Mouse (Mus musculus) skeletal muscle tissue, adult 2 months (tissue): ENCODE results near the gene Nphp3.

ENCODE experiments used
- DNase-seq: peaks from one replicate; pipeline ENCODE4 v3.0.0-alpha.2; 2012; ENCODE audit warnings: low read depth, low spot score

Nphp3 gene

GRCm38 (mm10) chr9:104001921-104002859 lies at the start of gene Nphp3:
TSS of gene Nphp3 (plus strand) at chr9:104002544.
- DNase-seq = peak; percentile 100

- DNase-seq = no peak
Measured at GRCm38 (mm10) chr9:103958722-103959121, 43.6 kb upstream of the Nphp3 start.

- DNase-seq = no peak
Measured at GRCm38 (mm10) chr9:103959989-103960388, 42.4 kb upstream of the Nphp3 start.

GRCm38 (mm10) chr9:103996496-103996895 lies 5.8 kb upstream of the Nphp3 start:
- DNase-seq = peak; percentile 21

DNA sequence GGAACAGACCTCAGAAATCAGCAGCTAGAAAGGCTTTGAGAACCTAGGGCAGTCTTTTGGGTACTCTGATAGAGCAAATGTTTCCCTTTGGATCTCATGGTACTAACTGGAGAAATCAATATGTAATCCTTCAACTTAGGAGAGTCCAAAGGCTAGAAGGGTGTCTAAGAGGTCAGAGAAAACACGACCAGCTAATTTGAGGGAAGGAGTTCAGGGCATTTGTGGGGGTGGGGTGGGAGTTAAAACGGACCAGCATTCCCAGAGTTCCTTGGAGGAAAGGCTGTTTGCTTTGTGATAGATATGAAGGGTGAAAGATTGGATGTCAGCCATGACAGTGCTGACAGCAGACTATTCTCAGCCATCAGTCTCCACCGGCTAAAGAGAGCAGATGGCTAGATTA lies 1.7 kb upstream of the Nphp3 start:
- DNase-seq = no peak

DNA sequence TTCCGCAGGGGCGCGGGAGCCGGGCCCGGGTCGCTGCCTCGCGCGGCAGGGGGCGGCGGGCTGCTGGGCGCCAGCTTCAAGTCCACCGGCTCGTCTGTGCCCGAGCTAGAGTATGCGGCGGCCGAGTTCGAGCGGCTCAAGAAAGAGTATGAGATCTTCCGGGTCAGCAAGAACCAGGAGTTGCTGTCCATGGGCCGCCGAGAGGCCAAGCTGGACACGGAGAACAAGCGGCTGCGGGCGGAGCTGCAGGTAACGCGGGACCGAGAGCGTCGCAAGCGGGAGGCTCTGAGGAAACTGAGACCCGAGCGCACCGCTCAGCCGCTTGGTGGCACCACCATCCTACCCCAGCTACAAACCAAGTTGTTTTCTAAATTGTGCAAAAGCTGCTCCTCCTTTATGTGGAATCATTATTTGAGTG lies 578 bp downstream of the Nphp3 start:
- peak; percentile 37 for DNase-seq

DNA sequence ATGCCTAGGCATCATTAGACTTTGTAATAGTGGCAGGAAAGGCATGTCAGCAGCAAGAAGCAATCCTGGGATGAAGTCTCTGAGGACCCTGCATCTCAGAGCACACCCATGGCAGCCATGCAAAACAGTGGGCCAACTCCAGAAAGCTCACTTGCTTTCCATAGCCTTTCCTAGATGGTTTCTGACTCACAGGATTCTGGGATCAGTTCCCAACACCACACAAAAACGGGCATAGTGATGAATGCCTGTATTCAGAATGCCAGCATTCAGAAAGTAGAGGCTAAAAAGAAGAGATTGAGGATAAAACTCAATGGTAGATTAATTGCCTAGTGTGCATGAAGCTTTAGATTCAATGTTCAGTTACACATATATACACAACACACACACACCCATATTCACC lies 12.2 kb downstream of the Nphp3 start:
- DNase-seq = no peak

- no peak for DNase-seq
Measured at GRCm38 (mm10) chr9:104021026-104021425, 18.7 kb downstream of the Nphp3 start.

DNA sequence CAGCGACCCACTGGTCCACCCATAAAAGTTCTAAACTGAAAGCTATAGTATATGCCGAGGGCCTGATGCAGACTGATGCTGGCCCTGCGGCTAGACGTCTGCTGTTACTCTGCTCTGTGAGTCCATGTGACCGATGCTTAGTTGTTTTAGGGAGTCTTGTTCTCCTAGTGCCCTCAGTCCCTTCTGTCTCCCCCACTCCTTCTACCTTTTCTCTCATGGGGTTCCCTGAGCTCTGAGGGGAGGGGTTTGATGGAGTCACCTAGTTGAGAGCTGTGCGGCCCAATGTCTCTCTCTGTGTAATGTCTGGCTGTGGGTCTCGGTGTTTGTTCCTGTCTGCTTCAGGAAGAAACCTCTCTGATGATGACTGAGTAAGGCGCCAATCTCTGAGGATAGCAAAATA lies 24.8 kb downstream of the Nphp3 start:
- DNase-seq = no peak

DNA sequence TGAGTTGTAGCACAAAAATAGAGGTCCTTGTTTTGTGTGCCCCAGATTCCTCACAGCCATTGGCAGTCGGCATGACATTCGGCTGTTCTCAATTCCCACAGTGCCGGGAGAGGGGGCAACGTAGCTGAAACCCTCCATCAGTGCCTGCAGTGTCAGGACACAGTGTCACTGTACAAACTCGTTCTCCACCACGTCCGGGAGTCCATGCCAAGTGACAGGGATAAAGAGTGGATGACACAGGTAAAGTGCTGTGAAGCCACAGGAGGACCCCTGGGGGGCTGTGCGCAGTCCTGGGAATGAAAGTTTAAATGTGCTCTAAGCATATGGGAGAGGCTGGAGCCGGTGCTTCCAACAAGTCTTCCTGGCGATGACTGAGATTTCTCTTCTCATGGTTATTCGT lies 27.5 kb downstream of the Nphp3 start:
- DNase-seq = no peak

DNA sequence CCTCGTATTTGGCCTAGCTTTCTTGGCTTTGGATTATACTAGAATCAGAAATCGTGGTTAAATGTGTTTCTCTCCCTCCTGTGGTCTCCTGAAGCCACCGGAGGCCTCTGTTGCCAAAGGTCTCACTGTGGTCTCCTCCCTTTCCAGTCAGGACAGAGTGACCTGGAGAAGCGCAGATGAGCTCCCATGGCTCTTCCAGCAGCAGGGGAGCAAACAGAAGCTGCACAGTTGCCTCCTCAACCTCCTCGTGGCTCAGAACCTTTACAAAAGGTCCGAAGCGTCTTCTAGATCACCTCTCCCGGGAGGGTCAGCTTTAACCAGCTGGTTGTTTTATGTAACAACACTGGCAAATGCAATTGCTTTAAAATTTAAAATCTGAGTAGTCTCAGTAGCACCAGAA lies 31.9 kb downstream of the Nphp3 start:
- DNase-seq = no peak

- DNase-seq = no peak
Measured at GRCm38 (mm10) chr9:104034718-104035117, 32.4 kb downstream of the Nphp3 start.

DNA sequence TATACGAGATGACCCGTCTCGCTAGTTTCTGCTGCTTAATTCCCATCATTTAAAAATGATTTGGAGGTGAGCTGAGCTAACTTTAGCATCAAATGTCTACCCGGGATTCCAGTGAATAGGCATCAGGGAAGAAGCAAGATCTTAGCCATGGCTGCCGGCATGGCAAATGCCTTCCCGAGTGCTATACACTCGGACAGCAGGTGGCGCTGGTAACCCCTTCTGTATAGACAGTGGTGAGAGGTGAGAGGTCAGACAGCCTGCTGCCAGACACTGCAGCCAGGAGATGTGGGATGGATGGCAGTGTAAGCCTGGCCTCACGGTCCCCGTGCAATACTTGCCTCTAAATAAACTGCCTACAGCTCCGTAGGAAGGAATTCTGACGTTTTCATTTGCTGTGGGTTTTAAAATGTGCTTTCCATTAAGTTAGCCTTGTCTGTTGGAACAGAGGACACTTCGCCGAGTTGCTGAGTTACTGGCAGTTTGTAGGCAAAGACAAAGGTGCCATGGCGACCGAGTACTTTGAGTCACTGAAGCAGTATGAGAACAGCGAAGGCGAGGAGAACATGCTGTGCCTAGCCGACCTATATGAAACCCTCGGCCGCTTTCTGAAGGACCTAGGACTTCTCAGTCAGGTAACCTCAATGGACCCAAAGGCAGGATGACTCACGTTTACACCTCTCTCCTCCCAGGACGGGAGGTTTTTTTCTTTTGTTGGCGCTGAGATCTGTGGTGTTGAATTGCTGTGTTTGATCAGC lies 33.1 kb downstream of the Nphp3 start:
- peak; percentile 28 for DNase-seq

- no peak for DNase-seq
Measured at GRCm38 (mm10) chr9:104038266-104038665, 35.9 kb downstream of the Nphp3 start.

DNA sequence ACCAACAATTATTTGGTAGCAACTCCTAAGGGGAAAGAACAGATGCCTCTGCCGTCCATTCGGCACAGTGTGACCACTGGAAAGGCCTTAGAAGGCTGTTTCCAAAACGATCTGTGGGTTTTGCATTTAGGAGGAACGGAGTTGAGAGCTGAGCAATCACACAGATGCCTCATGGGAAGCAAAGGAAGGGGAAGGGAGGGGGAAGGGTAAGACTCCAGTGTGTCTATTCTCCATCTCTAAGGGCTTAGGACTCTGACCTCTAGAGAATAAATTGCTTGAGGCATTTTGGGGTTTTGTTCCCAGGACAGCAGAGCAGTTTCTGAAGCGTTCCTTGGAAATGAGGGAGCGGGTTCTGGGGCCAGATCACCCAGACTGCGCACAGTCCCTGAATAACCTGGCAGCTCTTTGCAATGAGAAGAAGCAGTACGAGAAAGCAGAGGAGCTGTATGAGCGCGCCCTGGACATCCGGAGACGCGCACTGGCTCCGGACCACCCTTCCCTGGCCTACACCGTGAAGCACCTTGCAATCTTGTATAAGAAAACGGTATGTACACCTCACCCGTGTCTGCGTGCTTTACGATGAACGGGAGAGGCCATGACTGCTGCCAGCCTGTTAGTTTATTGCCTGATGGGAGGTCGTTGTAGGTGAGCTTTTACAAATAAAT lies 36.8 kb downstream of the Nphp3 start:
- no peak for DNase-seq

DNA sequence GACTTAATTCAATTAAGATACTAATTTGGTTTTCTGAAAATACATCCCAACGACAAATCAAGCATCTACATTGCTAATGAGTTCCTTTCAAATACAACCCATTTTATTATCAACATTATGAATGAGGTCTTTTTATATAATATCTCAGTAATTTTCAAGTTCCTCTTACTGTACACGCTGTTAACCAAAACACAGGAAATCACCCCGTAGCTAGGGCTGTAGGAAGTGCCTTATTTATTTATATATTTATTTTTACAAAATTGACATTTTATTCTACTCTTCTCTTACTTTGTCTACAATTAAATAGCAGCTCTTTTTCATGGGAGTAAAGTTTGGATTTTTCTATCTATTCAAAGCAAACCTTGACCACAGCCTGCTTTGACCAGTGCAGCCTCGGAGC lies 37.4 kb downstream of the Nphp3 start:
- no peak for DNase-seq

DNA sequence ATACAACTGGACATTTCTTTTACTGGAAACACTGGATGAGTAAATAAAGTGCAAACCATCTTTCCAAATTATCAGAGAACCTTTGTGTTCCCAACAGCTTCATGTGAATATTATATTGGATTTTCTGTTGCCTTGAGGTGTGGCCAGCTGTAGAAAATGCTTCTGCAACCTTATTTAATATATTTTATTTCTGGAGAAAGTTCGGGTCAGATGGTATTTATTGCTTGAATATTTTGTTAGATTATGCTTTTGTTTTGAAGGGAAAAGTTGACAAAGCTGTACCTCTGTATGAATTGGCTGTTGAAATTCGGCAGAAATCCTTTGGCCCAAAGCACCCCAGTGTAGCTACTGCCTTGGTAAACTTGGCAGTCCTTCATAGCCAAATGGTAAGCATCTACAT lies 38.0 kb downstream of the Nphp3 start, which contains the start of gene Gm28305:
Gm28305 (plus strand) TSS at position 301 of the 400 bp plus-strand sequence.
- DNase-seq = no peak

DNA sequence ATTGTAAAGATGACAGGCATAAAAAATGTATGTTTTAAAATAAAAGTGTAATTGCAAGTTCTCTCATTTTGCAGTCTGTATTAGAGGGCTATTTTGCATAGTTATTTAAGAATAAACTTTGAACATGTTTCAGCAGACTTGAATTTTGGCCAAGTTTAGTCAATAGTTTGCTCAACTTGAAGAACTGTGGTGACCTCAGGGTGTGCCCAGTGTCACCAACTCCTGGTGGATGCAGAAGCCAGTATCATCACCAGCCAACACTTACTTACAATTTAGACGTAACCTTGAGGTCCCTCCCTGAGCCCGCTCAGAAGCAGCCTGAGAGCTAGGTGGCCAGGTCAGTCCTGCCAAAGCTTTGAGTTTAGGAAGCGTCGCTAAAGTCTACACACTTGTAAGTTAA lies 41.3 kb downstream of the Nphp3 start:
- no peak for DNase-seq

- no peak for DNase-seq
Measured at GRCm38 (mm10) chr9:104051028-104051427, 48.7 kb downstream of the Nphp3 start.

- peak; percentile 54 for DNase-seq
Measured at GRCm38 (mm10) chr9:104062430-104063243, 60.3 kb downstream of the Nphp3 start, which contains the start of gene Uba5. TSS of gene Uba5 (minus strand) at chr9:104063134.
